Mouse (Mus musculus) ES-CJ7 (cell line): ENCODE results near the gene Gm15091.
"Not testable (repeated sequence)": the region's sequence is repeated elsewhere in the genome, so short reads cannot be mapped to it uniquely, and the experiment has no call there.

Experiments used
- DNase-seq: peaks from one replicate; pipeline ENCODE4 v3.0.0; 2011; ENCODE audit warnings: low read depth, low spot score

Gene Gm15091

GRCm38 (mm10) chrX:149941355-149941754 is at the start of gene Gm15091:
Gene Gm15091 (plus strand): TSS chrX:149941655.
- not testable (repeated sequence) for DNase-seq
